Mouse (Mus musculus) lung, postnatal 25 days (tissue): ENCODE measurements around the gene Fxyd6.

ENCODE experiments used
- DNase-seq: peaks from one replicate; pipeline ENCODE4 v3.0.0; 2022; ENCODE audit warnings: low spot score

The Fxyd6 gene

DNA sequence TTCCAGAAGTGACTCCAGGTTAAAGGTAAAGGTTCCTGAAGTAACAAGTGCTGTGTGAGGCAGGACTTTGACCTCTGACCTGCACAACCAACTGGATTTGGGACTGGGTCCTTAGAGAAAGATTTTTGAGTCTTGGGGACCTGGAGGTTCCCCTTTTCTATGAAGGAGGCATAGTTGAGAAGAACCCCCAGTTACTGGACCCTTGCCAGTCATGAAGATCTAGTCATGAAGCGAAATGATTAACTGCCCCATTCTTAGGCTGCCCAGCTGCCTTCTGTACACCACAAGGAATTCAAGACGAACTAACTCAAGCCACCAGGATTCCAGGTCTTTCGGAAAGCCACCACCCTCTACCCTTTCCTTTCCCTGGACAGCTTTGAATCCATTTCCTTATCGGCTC, 6.4 kb downstream of the Fxyd6 start:
- DNase-seq, result no peak

DNA sequence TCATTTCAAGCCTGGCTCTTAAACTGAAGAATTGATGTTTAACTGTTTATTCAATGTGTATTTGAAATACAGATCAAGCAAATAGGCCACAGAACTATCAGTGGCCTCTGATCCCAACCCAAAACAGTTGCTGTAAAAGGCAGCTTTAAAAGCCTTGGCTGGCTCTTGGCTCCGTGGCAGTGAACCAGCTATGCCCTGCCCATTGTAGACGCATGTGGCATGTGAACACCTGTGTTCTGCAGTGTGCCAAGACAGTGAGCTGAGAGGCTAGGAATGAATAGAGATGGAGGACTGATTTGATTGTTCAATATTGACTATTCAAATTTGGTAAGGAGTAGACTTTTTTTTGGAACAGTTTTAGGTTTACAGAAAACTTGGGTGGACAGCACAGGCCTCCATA, 6.9 kb downstream of the Fxyd6 start:
- DNase-seq, result peak; percentile 30

GRCm38 (mm10) chr9:45380411-45381251, 10.6 kb downstream of the Fxyd6 start:
- no peak for DNase-seq

DNA sequence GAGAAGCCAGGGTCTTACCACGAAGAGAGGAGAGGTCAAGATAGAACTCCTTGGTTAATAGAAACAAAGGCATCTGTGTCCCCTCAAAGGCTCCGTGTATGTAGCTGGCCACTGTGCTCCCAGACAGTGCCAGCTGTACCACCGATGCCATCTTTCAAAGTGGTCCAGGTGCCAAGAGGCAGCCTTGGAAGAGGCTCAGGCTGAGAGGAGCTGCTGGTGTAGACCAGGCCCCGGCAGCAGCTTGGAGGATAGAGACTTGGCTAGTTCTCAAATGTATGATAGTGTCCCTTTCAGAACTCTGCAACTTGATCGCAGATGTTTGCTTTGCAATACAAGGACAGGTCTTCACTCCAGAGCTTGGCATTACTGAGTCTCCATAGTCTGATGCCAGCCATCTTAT, 12.4 kb downstream of the Fxyd6 start:
- no peak for DNase-seq

- no peak for DNase-seq
Measured at GRCm38 (mm10) chr9:45382834-45383233, 12.8 kb downstream of the Fxyd6 start.

DNA sequence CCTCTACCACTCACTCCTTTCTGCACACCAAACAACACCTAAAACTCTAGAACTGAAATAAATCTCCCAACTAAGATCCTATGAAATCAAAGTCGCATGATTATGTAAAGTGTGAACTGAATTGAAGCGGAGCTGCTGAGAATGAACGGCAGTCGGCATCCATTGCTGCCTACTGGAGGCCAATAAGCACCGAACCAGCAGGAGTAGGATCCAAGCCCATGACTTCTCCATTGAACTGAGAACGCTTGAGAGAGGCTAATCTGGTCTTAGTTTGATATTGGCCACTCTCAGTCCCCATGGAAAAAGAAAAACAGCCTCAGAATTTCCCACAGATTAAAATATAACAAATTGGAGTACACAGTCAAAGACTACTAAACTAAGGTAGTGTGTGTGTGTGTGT, 13.9 kb downstream of the Fxyd6 start:
- no peak for DNase-seq

GRCm38 (mm10) chr9:45386698-45387097, 16.7 kb downstream of the Fxyd6 start:
- no peak for DNase-seq

DNA sequence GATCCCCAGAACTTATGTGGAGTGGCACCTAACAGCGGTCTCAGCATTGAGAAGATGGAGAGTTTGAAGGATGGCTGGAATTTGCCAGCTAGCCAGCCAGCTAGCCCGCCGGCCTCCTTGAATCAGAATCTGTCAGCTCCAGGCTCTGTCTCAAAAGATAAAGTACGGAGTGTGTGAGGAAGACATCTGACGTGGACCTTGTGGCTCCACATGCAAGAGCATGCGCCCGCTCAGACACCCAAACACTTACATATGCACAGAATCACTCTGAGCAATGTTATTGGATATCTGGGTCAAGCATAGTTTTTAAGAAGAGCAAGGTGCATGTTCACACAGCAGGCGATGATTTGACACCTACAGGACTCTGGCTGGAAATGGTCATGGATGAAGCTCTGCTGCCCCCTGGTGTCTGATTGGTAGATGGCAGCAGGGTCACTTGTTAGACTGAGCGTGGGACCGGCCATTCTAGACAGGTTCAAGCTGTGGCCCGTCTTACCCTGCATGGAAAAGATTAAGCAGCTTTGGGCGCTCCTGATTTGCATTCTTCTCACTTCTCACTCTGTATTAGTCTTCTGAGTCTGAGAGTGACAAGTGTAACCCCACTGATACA, 18.5 kb downstream of the Fxyd6 start:
- DNase-seq, result peak; percentile 83

DNA sequence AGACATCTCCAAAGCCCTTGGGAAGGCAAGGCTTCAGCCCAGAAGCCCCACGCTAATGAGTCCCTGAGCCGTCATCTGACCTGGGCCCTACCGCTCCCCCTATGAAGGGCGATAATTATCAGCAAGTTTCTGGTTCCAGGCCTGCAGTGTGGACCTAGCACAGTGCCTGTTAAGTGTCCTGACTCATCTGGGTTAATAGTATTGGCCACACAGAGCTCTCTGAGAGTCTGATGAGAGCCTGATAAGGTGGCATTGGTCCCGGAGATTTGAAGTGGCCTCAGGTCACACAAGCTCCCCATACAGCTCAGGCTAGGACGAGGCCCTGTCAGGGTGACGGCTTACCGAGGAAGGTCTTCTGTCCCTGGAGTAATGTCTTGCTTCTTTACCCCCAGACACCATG, 19.6 kb downstream of the Fxyd6 start:
- peak; percentile 37 for DNase-seq

DNA sequence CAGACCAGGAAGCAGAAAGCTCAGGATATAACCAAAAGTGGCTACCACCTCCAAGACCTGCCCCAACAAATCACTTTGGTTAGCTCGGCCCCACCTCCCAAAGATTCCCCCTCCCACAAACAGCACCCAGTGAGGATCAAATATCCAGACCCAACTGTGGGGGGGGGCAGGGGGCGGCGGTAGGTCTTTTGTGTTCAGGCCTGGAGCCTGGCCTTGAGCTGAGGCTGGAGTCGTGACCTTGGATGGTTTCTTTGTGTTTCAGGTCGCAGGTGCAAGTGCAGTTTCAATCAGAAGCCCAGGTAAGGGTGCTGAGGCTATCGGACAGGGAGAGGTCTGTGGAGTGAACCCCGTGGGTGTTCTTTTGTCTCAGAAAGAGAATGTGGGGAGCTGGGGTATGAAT, 21.3 kb downstream of the Fxyd6 start:
- DNase-seq, result no peak

- DNase-seq, result no peak
Measured at GRCm38 (mm10) chr9:45395218-45395617, 25.2 kb downstream of the Fxyd6 start.

DNA sequence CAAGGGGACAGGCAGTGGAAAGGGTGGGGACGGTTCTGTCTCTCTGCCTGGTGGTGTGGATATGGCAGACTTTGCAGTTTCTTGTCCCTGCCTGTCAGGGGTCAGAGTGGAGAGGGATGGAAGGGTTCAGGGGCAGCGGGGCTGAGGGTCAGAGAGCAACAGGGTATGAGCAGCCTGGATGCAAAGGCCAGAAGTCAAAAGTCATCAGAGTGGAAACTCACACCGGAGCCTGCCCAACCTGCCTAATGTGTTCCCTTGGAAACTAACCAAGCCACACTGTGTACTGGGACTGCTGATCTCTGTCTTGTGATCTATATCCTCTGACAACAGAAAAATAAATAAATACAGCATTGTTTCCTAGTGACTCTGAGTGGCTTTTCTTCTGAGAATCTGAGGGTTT, 25.8 kb downstream of the Fxyd6 start:
- no peak for DNase-seq

DNA sequence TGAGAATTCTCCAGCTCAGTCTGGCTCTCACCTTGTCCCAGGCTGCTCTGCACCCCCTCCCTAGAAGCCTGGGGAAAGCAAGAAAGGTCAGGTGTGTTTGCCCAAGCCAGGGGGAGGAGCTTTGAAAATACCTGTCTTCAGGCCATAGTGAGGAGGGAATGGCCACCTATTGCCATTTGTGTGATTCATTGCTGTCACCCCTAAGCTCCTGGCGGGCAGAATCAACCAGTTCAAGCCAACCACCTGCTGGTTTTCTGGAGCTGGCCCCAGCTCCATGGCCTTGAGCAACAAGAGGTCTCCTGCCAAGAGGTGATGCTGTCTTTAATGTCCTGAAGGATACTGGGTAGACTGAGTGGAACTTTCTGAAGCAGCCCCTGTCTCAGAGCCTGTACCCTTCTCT, 28.4 kb downstream of the Fxyd6 start:
- DNase-seq, result no peak

- no peak for DNase-seq
Measured at GRCm38 (mm10) chr9:45399434-45399833, 29.4 kb downstream of the Fxyd6 start, which contains the start of gene Fxyd2. Gene Fxyd2 (plus strand): TSS chr9:45399669.

DNA sequence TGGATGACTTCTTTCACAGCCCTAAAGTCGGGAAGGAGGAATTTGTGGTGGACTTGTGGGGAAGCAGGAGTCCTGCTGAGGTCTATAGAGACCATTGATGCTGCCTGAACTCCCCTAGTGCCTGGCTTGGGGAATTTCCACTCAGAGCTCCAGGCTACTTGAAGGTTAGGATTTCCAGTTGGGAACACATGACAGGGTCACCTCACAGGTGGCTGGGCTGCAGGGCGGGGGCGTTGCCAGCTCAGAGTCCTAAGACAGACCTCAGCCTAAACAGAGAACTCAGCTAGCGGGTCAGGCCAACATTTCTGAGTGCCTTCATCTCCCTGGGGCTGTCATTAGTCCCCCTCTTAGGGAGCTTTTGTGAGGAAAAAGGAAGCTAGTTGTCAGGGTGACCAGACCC, 31.9 kb downstream of the Fxyd6 start:
- no peak for DNase-seq

DNA sequence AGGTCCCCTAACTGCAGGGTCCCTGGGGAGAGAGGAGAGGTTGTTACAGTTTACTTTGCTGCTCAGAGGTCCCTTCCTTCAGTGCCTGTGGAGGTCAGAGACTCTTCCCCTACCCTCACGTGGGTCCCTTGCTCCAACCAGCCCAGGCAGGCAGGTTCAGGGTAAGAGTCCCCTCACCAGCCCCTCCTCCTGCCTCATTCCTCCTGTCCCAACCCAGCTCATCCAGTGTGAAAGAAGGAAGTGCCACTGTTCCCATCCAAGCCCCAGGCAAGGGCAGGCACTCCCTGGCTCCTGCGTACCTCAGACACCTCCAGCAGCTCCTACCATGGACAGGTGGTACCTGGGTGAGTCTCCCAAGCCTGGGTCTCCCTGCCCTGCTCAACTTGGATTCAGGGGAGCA, 33.0 kb downstream of the Fxyd6 start:
- DNase-seq, result no peak

GRCm38 (mm10) chr9:45405694-45406093, 35.7 kb downstream of the Fxyd6 start:
- no peak for DNase-seq

DNA sequence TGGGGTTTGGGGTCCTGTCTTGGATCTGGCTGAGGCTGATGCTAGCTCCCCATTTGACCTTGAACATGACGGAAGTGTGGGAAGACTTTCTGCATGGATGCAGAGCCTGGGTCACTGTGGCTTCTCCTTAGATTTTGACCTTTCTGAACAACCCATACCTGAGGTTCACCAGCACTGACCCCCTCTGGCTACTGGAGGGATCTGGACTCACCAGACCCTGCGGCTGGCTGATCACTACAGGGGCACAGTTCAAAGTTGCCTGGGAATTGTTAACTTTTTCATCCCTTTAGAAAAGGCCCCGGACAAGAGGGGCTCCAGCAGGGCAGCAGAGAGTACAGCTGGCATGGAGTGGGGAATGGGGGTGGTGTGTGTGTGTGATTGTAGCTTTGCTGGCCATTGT, 36.8 kb downstream of the Fxyd6 start:
- DNase-seq, result no peak

DNA sequence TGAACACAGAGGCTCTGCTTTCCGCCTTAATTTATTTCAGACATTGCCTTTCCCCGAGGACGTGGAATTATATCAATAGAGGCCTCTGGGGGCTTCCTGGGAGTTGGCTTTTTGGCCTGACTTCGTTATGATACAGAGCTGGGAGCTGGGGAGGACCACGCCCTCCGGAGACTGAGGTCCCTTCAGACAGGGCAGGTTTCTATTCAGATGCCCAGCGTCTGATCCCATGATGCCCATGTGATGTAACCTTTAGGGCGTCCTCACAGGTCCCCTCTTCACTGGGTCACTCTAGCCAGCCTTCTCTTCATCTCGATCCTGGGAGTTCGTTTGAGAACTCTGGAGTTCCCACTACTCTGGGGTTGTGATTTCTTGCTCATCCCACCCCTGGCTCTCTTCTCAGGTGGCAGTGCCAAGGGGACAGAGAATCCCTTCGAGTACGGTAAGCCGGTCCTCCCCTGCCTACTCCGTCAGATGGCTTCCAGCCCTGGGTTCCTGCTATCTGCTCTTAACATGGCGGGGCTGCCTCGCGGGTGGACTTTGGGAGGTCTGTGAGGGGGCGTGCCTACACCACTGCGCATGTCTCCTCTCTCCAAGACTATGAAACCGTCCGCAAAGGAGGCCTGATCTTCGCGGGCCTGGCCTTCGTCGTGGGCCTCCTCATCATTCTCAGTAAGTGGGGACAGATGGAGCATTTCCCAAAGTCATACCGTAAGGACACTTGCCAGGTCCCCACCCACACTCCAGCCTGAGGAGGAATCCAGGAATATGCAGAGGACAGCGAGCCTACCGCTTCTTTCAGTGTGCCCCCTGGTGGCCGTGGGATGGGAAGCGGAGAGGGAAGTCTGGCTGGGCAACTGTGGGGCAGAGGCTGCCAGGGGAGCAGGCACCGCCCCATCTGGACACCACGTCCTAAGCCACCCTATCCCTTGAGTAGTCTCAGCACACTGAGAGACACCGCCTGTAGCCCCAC, 38.0 kb downstream of the Fxyd6 start:
- peak; percentile 64 for DNase-seq

- DNase-seq, result no peak
Measured at GRCm38 (mm10) chr9:45410193-45410592, 40.2 kb downstream of the Fxyd6 start.

GRCm38 (mm10) chr9:45410614-45411013, 40.6 kb downstream of the Fxyd6 start:
- DNase-seq, result no peak

- no peak for DNase-seq
Measured at GRCm38 (mm10) chr9:45411111-45411510, 41.1 kb downstream of the Fxyd6 start.

GRCm38 (mm10) chr9:45411803-45412202, 41.8 kb downstream of the Fxyd6 start:
- peak; percentile 53 for DNase-seq
